Mouse (Mus musculus): ENCODE results near the gene AV320801. TPM values are rescaled to one million over a fixed set of nuclear protein-coding genes. Genes with fewer than 3 reads are reported as not detected.

Gene AV320801
- not detected for polyA plus RNA-seq (2017; shearing (Covaris generic))

GRCm38 (mm10) chrX:135494288-135494687, at the start of gene AV320801:
TSS of gene AV320801 (plus strand) at chrX:135494588.

Other genes with a start within 250 kb of the AV320801 start
- 0.16 TPM for gene Pramel3, start 192.3 kb upstream of the AV320801 start, polyA plus RNA-seq (2017; shearing (Covaris generic))
- gene Gm5128, start 121.3 kb upstream of the AV320801 start, polyA plus RNA-seq (2017; shearing (Covaris generic)), result not detected
- not detected for gene Gm7903, start 60.8 kb upstream of the AV320801 start, polyA plus RNA-seq (2017; shearing (Covaris generic))
- gene Nxf7, start 104.2 kb downstream of the AV320801 start, polyA plus RNA-seq (2017; shearing (Covaris generic)), result 0.35 TPM
- gene Prame, start 133.1 kb downstream of the AV320801 start, polyA plus RNA-seq (2017; shearing (Covaris generic)), result not detected
- gene Tcp11x2, start 199.2 kb downstream of the AV320801 start, polyA plus RNA-seq (2017; shearing (Covaris generic)), result 0.22 TPM
- gene Tmsb15a, start 230.7 kb downstream of the AV320801 start, polyA plus RNA-seq (2017; shearing (Covaris generic)), result not detected
- gene Armcx5, start 248.1 kb downstream of the AV320801 start, polyA plus RNA-seq (2017; shearing (Covaris generic)), result 19.3 TPM
- gene Gprasp1, start 248.1 kb downstream of the AV320801 start, polyA plus RNA-seq (2017; shearing (Covaris generic)), result 53.9 TPM

Measured in inflammation-experienced regulatory T-cells, adult 16 weeks (primary cell).